Mouse (Mus musculus): ENCODE measurements around the gene Tgfb3.
A peak's percentile ranks its signal among the peaks of the same experiment; 100 is the strongest.

Tgfb3 gene

GRCm38 (mm10) chr12:86078553-86079201, at the start of gene Tgfb3:
Tgfb3 (minus strand) TSS chr12:86079041.
- peak; percentile 98 for DNase-seq

- DNase-seq = no peak
Measured at GRCm38 (mm10) chr12:86128122-86128521, 49.3 kb upstream of the Tgfb3 start.

- DNase-seq = no peak
Measured at GRCm38 (mm10) chr12:86124016-86124415, 45.2 kb upstream of the Tgfb3 start.

DNA sequence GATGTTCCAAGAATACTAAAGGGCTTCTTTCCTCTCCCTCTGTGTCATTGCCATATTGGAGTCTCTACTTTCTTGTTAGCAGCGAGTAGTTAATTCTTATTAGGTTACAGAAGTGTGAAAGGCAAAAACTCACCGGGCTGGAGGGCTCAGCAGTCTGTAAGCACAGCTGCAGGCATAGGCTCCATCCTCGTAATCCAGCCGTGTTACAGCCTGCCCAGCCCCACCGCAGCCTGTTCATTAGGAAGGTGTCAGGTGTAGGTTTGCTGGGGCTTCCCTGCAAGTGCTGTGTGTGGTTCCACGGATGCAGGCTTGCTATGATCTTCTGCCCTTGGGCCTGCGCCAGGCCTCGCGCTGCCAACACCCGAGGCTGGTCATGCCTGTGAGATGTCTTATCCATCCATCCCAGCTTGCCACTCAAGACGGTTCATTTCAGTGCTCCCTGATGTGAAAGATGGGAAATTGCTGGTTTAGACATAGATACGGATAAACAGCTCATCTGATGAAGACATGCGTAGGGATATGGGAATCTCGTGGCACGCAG, 37.5 kb upstream of the Tgfb3 start:
- DNase-seq = no peak

- no peak for DNase-seq
Measured at GRCm38 (mm10) chr12:86110637-86111036, 31.8 kb upstream of the Tgfb3 start.

- no peak for DNase-seq
Measured at GRCm38 (mm10) chr12:86109531-86109930, 30.7 kb upstream of the Tgfb3 start.

GRCm38 (mm10) chr12:86107645-86108044, 28.8 kb upstream of the Tgfb3 start:
- no peak for DNase-seq

DNA sequence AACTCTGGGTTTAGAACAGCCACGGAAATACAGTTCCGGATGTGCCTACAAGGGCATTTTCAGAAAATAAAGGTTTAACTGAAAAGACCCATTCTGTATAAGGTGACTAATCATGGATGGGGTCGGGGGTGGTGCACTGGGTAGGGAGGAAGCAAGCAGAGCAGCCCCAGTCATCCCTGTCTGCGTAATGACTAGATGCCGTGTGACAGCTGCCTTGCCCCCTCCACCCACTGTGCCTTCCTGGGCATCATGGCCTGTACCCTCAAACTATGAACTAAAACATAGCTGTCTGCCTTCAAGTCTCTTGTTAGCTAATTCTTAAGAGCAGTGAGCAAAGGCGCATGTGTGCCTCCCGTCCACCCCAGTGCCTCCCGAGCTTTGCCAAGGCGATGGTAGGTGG, 27.2 kb upstream of the Tgfb3 start:
- DNase-seq = no peak

DNA sequence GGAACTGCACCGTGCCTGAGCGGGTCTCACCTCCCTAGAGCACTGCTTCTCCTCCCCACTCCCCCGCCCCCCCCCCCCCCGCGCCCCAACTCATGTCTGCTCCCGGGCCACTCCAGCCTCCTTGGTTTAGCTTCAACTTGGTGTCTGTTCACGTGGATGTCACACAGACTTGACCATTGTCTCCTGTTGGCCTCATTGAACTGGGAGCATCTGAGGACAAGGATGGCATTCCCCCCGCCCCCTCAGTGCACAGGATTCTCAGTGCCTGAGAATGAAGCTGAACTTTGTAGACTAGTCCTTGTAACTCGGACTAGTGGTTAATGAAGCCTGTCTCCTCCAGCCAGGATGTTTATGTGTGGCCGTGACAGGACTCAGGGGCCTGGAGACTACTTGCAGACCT, 26.7 kb upstream of the Tgfb3 start:
- DNase-seq = no peak

- peak; percentile 98 for DNase-seq
Measured at GRCm38 (mm10) chr12:86104297-86104696, 25.5 kb upstream of the Tgfb3 start.

GRCm38 (mm10) chr12:86103852-86104251, 25.0 kb upstream of the Tgfb3 start:
- no peak for DNase-seq

- no peak for DNase-seq
Measured at GRCm38 (mm10) chr12:86103391-86103790, 24.6 kb upstream of the Tgfb3 start.

- DNase-seq = no peak
Measured at GRCm38 (mm10) chr12:86102686-86103085, 23.8 kb upstream of the Tgfb3 start.

DNA sequence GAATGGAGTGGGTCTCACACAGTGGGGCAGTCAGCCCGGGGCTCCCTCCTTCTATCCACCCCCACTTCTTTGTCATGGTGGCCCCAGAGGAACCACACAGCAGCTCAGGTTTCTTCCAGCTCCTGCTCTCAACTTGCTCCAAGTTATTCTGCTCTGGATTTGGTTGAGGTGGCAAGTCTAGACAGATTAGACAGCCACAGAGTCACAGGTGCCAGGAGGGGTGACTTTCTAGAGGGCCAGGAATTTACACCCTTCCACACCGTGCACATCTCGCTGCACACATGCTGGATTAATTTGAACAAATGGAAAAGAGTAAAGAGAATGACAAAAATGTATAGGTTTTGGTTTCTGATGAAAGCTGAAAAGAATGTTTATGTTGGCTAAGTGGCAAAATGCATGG, 21.9 kb upstream of the Tgfb3 start:
- DNase-seq = no peak

DNA sequence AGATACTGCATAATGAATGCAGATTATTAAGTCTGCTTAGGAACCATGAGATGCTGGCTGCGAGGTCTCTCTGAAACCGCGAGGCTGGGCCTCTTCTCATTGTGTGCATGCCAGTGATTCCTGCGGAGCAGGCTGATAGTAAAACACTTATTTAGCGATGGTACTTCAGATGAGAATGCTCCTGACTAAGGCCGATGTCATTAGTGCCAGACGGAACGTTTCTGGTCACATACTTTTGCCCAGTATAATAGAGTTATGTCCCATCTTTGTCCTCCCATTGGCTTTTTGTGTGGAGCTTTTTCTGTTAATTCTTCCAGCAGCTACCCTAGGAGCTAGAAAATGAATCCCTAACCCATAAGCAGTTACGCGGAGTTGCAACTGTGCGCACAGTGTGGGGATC, 18.9 kb upstream of the Tgfb3 start:
- DNase-seq = no peak

DNA sequence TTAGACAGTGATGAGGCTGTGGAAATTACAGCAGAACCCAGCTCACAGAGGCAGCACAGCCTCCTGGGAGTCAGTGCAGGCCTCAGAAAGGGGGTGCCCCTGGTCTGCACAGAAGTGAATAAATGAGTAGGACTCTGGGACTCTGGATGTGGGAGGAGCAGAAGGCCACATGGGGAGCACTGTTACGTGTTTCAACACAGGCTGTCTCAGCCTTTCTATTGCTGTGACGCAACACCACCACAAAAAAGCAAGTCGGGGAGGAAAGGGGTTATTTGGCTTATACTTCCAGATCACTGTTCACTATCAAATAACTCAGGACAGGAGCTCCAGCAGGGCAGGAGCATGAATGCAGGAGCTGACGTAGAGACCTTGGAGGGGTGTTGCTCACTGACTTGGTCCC, 17.0 kb upstream of the Tgfb3 start:
- no peak for DNase-seq

GRCm38 (mm10) chr12:86094075-86094474, 15.2 kb upstream of the Tgfb3 start:
- DNase-seq = no peak

GRCm38 (mm10) chr12:86091601-86092132, 12.8 kb upstream of the Tgfb3 start:
- DNase-seq = peak; percentile 98

- DNase-seq = no peak
Measured at GRCm38 (mm10) chr12:86090764-86091163, 11.9 kb upstream of the Tgfb3 start.

DNA sequence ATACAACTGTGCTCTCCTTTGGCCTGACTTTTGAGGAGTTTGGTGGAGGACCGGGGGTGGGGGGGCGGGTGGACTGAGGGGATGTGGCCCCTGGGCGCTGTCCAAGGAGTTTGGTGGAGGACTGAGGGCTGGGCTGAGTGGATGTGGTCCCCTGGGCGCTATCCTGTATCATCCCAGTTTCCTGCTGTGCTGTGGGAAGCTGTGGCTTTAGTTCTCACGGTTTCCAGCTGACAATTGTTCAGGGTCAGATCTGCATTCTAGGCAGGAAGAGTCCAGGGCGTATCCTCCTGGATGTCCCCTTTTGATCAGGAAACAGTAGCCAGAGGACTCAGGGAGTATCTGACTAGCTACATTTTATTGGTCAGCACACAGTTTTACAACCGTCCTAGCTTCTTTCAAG, 9.2 kb upstream of the Tgfb3 start:
- DNase-seq = peak; percentile 99

DNA sequence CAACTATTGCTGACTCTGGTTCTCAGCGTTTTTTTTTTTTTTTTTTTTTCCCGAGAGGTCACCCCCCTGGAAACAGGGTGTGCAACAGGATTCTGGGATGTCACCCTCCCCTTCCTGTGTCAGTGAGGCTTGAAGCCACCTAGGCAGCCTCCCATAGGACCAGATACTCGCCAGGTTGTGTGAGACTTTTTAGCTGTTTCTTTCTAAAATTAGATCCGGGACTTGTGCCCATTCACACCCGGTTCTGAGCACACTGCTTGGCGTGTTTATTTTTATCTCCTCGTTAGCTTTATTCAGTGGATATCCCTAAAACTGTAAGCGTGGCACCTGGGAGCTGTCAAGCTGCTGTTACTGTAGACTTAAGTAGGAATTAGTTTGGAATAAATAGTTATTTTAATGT, 7.7 kb upstream of the Tgfb3 start:
- DNase-seq = peak; percentile 92

GRCm38 (mm10) chr12:86085873-86086272, 7.0 kb upstream of the Tgfb3 start:
- no peak for DNase-seq

GRCm38 (mm10) chr12:86082481-86083012, 3.7 kb upstream of the Tgfb3 start, which contains the start of gene Ift43:
Ift43 (plus strand) TSS chr12:86082541.
- peak; percentile 98 for DNase-seq

DNA sequence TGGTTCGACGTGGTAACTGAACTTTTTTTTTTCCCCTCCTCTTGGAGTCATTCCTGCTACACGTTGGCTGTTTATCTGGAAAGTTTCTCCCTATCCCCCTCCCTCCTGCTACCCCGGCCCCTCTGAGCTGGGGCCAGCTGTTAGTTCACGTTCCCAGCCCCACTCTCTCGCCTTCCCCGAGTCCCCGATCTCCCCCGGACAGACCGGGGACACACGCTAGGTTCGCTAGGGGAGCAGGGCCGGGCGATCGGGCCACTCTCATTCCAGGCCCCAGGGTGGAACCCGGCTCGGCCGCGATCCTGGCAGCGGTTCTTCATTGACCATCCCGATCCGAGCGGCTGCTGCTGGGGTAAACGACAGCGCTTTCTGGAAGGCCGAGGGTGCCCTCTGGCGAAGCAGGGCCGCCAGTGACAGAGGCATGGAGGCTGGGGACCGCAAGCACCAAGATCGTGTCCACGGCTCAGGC, 394 bp upstream of the Tgfb3 start:
- peak; percentile 99 for DNase-seq
